Mouse (Mus musculus): Measurements from ENCODE around the gene Pdik1l. TPM values are rescaled to one million over a fixed set of nuclear protein-coding genes. Genes with fewer than 3 reads are reported as not detected.

Pdik1l gene
- polyA plus RNA-seq (2014; fragmentation: Nextera tagmentation; extraction: Ambion mirVana): 23.5 and 25.1 TPM in 2 replicates

- peak; percentile 85 for ATAC-seq (ENCODE audit: low FRiP score)
- H3K27me3 ChIP-seq (ENCODE audit: control insufficient read depth, insufficient read depth, low read length): no peaks in the 10 kb centered on the region
- DNase-seq (ENCODE audit: low spot score): peak; percentile 88
- H3K4me2 ChIP-seq (replicated peaks; ENCODE audit: low read depth, low read length): peak within 1 kb of the TSS; percentile 80
- H3K27ac ChIP-seq (ENCODE audit: low read depth, low read length): peak within 1 kb of the TSS; percentile 100
- under 1% methylated on average over 43 of the region's 43 CpGs for WGBS
- peak within 1 kb of the TSS; percentile 99 for H3K9ac ChIP-seq (ENCODE audit: low read depth, low read length)
- no peaks in the 10 kb centered on the region for H3K9me3 ChIP-seq (ENCODE audit: control insufficient read depth, low read length)
- 0 out of 2 replicates have a peak, but pooled peaks cover 5% of the 10 kb centered on the region for H3K4me1 ChIP-seq (replicated peaks; ENCODE audit: control insufficient read depth, insufficient read depth, low read length)
- peak within 1 kb of the TSS; percentile 98 for H3K4me3 ChIP-seq (ENCODE audit: low read depth, low read length)
- H3K36me3 ChIP-seq (ENCODE audit: control insufficient read depth, insufficient read depth, low read length): no peaks in the 10 kb centered on the region
These were observed at the start of gene Pdik1l for GRCm38 (mm10) chr4:134287575-134288025. TSS of gene Pdik1l (minus strand) at chr4:134287895.

- ATAC-seq (ENCODE audit: low FRiP score) (no peak), DNase-seq (ENCODE audit: low spot score) (no peak)
- Histone ChIP-seq H3K4me2 (replicated peaks; ENCODE audit: low read depth, low read length) (no peak overlapping the region), H3K27me3 (ENCODE audit: control insufficient read depth, insufficient read depth, low read length) (no peaks in the 10 kb centered on the region), H3K27ac (ENCODE audit: low read depth, low read length) (no peak overlapping the region), H3K9me3 (ENCODE audit: control insufficient read depth, low read length) (no peaks in the 10 kb centered on the region), H3K4me1 (replicated peaks; ENCODE audit: control insufficient read depth, insufficient read depth, low read length) (no peaks in the 10 kb centered on the region), H3K4me3 (ENCODE audit: low read depth, low read length) (no peak overlapping the region), H3K36me3 (ENCODE audit: control insufficient read depth, insufficient read depth, low read length) (no peaks in the 10 kb centered on the region), H3K9ac (ENCODE audit: low read depth, low read length) (no peak overlapping the region)
- WGBS: 69% methylated on average over 5 of the region's 5 CpGs
These were observed 42.6 kb upstream of the Pdik1l start for GRCm38 (mm10) chr4:134330281-134330680.

- DNase-seq (ENCODE audit: low spot score): no peak
- H3K27ac ChIP-seq (ENCODE audit: low read depth, low read length): no peak overlapping the region
- H3K9ac ChIP-seq (ENCODE audit: low read depth, low read length): no peak overlapping the region
- H3K36me3 ChIP-seq (ENCODE audit: control insufficient read depth, insufficient read depth, low read length): no peaks in the 10 kb centered on the region
- H3K4me2 ChIP-seq (replicated peaks; ENCODE audit: low read depth, low read length): no peak overlapping the region
- H3K9me3 ChIP-seq (ENCODE audit: control insufficient read depth, low read length): no peaks in the 10 kb centered on the region
- no peaks in the 10 kb centered on the region for H3K4me1 ChIP-seq (replicated peaks; ENCODE audit: control insufficient read depth, insufficient read depth, low read length)
- no peaks in the 10 kb centered on the region for H3K27me3 ChIP-seq (ENCODE audit: control insufficient read depth, insufficient read depth, low read length)
- no peak overlapping the region for H3K4me3 ChIP-seq (ENCODE audit: low read depth, low read length)
- no peak for ATAC-seq (ENCODE audit: low FRiP score)
- 88% methylated on average over 8 of the region's 8 CpGs for WGBS
These were observed 41.1 kb upstream of the Pdik1l start for GRCm38 (mm10) chr4:134328832-134329231.

- Histone ChIP-seq H3K4me1 (replicated peaks; ENCODE audit: control insufficient read depth, insufficient read depth, low read length) (no peaks in the 10 kb centered on the region), H3K27me3 (ENCODE audit: control insufficient read depth, insufficient read depth, low read length) (no peaks in the 10 kb centered on the region), H3K4me2 (replicated peaks; ENCODE audit: low read depth, low read length) (no peak overlapping the region), H3K9me3 (ENCODE audit: control insufficient read depth, low read length) (no peaks in the 10 kb centered on the region), H3K9ac (ENCODE audit: low read depth, low read length) (no peak overlapping the region), H3K36me3 (ENCODE audit: control insufficient read depth, insufficient read depth, low read length) (no peaks in the 10 kb centered on the region), H3K27ac (ENCODE audit: low read depth, low read length) (no peak overlapping the region), H3K4me3 (ENCODE audit: low read depth, low read length) (no peak overlapping the region)
- WGBS: 57% methylated on average over 8 of the region's 8 CpGs
- DNase-seq (ENCODE audit: low spot score) (no peak), ATAC-seq (ENCODE audit: low FRiP score) (no peak)
These were observed 40.5 kb upstream of the Pdik1l start for GRCm38 (mm10) chr4:134328151-134328550.

GRCm38 (mm10) chr4:134326859-134327530, 39.3 kb upstream of the Pdik1l start:
- Histone ChIP-seq H3K27me3 (ENCODE audit: control insufficient read depth, insufficient read depth, low read length) (no peaks in the 10 kb centered on the region), H3K27ac (ENCODE audit: low read depth, low read length) (no peak overlapping the region), H3K36me3 (ENCODE audit: control insufficient read depth, insufficient read depth, low read length) (no peaks in the 10 kb centered on the region), H3K4me1 (replicated peaks; ENCODE audit: control insufficient read depth, insufficient read depth, low read length) (no peaks in the 10 kb centered on the region), H3K9me3 (ENCODE audit: control insufficient read depth, low read length) (no peaks in the 10 kb centered on the region), H3K4me2 (replicated peaks; ENCODE audit: low read depth, low read length) (no peak overlapping the region), H3K9ac (ENCODE audit: low read depth, low read length) (no peak overlapping the region), H3K4me3 (ENCODE audit: low read depth, low read length) (no peak overlapping the region)
- ATAC-seq (ENCODE audit: low FRiP score) (no peak), DNase-seq (ENCODE audit: low spot score) (no peak)
- WGBS: 67% methylated on average over 5 of the region's 5 CpGs

GRCm38 (mm10) chr4:134324655-134325054, 37.0 kb upstream of the Pdik1l start:
- Histone ChIP-seq H3K9me3 (ENCODE audit: control insufficient read depth, low read length) (no peaks in the 10 kb centered on the region), H3K9ac (ENCODE audit: low read depth, low read length) (no peak overlapping the region), H3K27ac (ENCODE audit: low read depth, low read length) (no peak overlapping the region), H3K4me1 (replicated peaks; ENCODE audit: control insufficient read depth, insufficient read depth, low read length) (no peaks in the 10 kb centered on the region), H3K4me3 (ENCODE audit: low read depth, low read length) (no peak overlapping the region), H3K4me2 (replicated peaks; ENCODE audit: low read depth, low read length) (no peak overlapping the region), H3K36me3 (ENCODE audit: control insufficient read depth, insufficient read depth, low read length) (no peaks in the 10 kb centered on the region), H3K27me3 (ENCODE audit: control insufficient read depth, insufficient read depth, low read length) (no peaks in the 10 kb centered on the region)
- no peak for DNase-seq (ENCODE audit: low spot score)
- no peak for ATAC-seq (ENCODE audit: low FRiP score)
- 80% methylated on average over 5 of the region's 5 CpGs for WGBS

- Histone ChIP-seq H3K9me3 (ENCODE audit: control insufficient read depth, low read length) (no peaks in the 10 kb centered on the region), H3K4me2 (replicated peaks; ENCODE audit: low read depth, low read length) (no peak overlapping the region), H3K27me3 (ENCODE audit: control insufficient read depth, insufficient read depth, low read length) (no peaks in the 10 kb centered on the region), H3K27ac (ENCODE audit: low read depth, low read length) (no peak overlapping the region), H3K4me1 (replicated peaks; ENCODE audit: control insufficient read depth, insufficient read depth, low read length) (no peaks in the 10 kb centered on the region), H3K9ac (ENCODE audit: low read depth, low read length) (no peak overlapping the region), H3K36me3 (ENCODE audit: control insufficient read depth, insufficient read depth, low read length) (no peaks in the 10 kb centered on the region), H3K4me3 (ENCODE audit: low read depth, low read length) (no peak overlapping the region)
- DNase-seq (ENCODE audit: low spot score): no peak
- 66% methylated on average over 3 of the region's 3 CpGs for WGBS
- no peak for ATAC-seq (ENCODE audit: low FRiP score)
These were observed 33.8 kb upstream of the Pdik1l start for GRCm38 (mm10) chr4:134321524-134321923.

- no peaks in the 10 kb centered on the region for H3K4me1 ChIP-seq (replicated peaks; ENCODE audit: control insufficient read depth, insufficient read depth, low read length)
- H3K9ac ChIP-seq (ENCODE audit: low read depth, low read length): no peak overlapping the region
- WGBS: 79% methylated on average over 5 of the region's 5 CpGs
- DNase-seq (ENCODE audit: low spot score): no peak
- no peak overlapping the region for H3K27ac ChIP-seq (ENCODE audit: low read depth, low read length)
- no peak for ATAC-seq (ENCODE audit: low FRiP score)
- H3K4me3 ChIP-seq (ENCODE audit: low read depth, low read length): no peak overlapping the region
- H3K4me2 ChIP-seq (replicated peaks; ENCODE audit: low read depth, low read length): no peak overlapping the region
- H3K27me3 ChIP-seq (ENCODE audit: control insufficient read depth, insufficient read depth, low read length): no peaks in the 10 kb centered on the region
- H3K36me3 ChIP-seq (ENCODE audit: control insufficient read depth, insufficient read depth, low read length): no peaks in the 10 kb centered on the region
- no peaks in the 10 kb centered on the region for H3K9me3 ChIP-seq (ENCODE audit: control insufficient read depth, low read length)
These were observed 32.0 kb upstream of the Pdik1l start for GRCm38 (mm10) chr4:134319674-134320073.

GRCm38 (mm10) chr4:134319074-134319473, 31.4 kb upstream of the Pdik1l start:
- 93% methylated on average over 5 of the region's 5 CpGs for WGBS
- H3K4me3 ChIP-seq (ENCODE audit: low read depth, low read length): no peak overlapping the region
- H3K27me3 ChIP-seq (ENCODE audit: control insufficient read depth, insufficient read depth, low read length): no peaks in the 10 kb centered on the region
- no peaks in the 10 kb centered on the region for H3K4me1 ChIP-seq (replicated peaks; ENCODE audit: control insufficient read depth, insufficient read depth, low read length)
- no peak overlapping the region for H3K4me2 ChIP-seq (replicated peaks; ENCODE audit: low read depth, low read length)
- H3K9me3 ChIP-seq (ENCODE audit: control insufficient read depth, low read length): no peaks in the 10 kb centered on the region
- H3K27ac ChIP-seq (ENCODE audit: low read depth, low read length): no peak overlapping the region
- no peak overlapping the region for H3K9ac ChIP-seq (ENCODE audit: low read depth, low read length)
- no peak for DNase-seq (ENCODE audit: low spot score)
- H3K36me3 ChIP-seq (ENCODE audit: control insufficient read depth, insufficient read depth, low read length): no peaks in the 10 kb centered on the region
- no peak for ATAC-seq (ENCODE audit: low FRiP score)
